Mouse (Mus musculus): ENCODE results near the gene Cpsf3.

DNA sequence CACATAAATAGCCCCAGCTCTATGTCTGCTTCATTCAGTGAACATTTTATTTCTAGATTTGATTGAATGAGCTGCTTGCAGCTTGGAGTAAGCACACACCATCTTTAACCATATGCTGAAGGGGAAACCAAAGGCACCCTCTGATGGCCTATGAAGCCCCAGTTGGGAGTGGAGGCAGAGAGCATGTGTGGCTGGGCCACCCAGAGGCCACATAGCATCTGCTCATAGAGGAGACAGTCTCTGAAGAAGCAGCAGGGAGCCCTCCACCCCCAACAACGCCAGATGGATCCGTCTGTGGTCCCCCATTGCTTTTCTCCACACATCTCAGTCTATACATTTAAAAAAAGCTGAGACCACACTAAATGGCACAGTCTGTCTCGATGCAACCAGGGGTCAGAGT, 43.2 kb upstream of the Cpsf3 start:
- TF ChIP-seq CTCF (IDR thresholded peaks at IDR 0.05; ENCODE audit: insufficient read depth, low read length) (no peak), POLR2A (IDR thresholded peaks at IDR 0.05; ENCODE audit: borderline replicate concordance, extremely low read depth, low read depth, low read length) (no peak)

Data from lung, adult 2 months (tissue).